Mouse (Mus musculus) CD4-positive, CD25-positive, alpha-beta regulatory T cell, adult 2 months (primary cell): ENCODE data around the gene Gm20388.
A peak's percentile ranks its signal among the peaks of the same experiment; 100 is the strongest.
"Not testable (repeated sequence)": the region's sequence is repeated elsewhere in the genome, so short reads cannot be mapped to it uniquely, and the experiment has no call there.

Experiments used
- DNase-seq: peaks from one replicate; pipeline ENCODE4 v3.0.0-alpha.2; 2012; ENCODE audit warnings: low read depth, low spot score

The Gm20388 gene

GRCm38 (mm10) chr8:122610209-122610608, 2699.6 kb downstream of the Gm20388 start:
- DNase-seq: no peak

- DNase-seq: no peak
Measured at GRCm38 (mm10) chr8:122610612-122611277, 2700.1 kb downstream of the Gm20388 start.

GRCm38 (mm10) chr8:122611295-122612133, 2700.9 kb downstream of the Gm20388 start, which contains the start of the genes Galns and Trappc2l:
Gene Galns (minus strand): TSS chr8:122611463.
Gene Trappc2l (plus strand): TSS chr8:122611640.
- DNase-seq: peak; percentile 99

- no peak for DNase-seq
Measured at GRCm38 (mm10) chr8:122616181-122616905, 2705.7 kb downstream of the Gm20388 start.

GRCm38 (mm10) chr8:122617947-122618546, 2707.4 kb downstream of the Gm20388 start:
- DNase-seq: peak; percentile 89

GRCm38 (mm10) chr8:122618660-122619378, 2708.2 kb downstream of the Gm20388 start:
- no peak for DNase-seq

- DNase-seq: no peak
Measured at GRCm38 (mm10) chr8:122620446-122620845, 2709.8 kb downstream of the Gm20388 start.

- DNase-seq: no peak
Measured at GRCm38 (mm10) chr8:122622727-122623126, 2712.1 kb downstream of the Gm20388 start, which contains the start of gene Pabpn1l. Gene Pabpn1l (minus strand): TSS chr8:122622739.

- no peak for DNase-seq
Measured at GRCm38 (mm10) chr8:122623844-122624642, 2713.4 kb downstream of the Gm20388 start.

GRCm38 (mm10) chr8:122624653-122625052, 2714.0 kb downstream of the Gm20388 start:
- DNase-seq: no peak

- DNase-seq: no peak
Measured at GRCm38 (mm10) chr8:122625811-122626210, 2715.2 kb downstream of the Gm20388 start.

GRCm38 (mm10) chr8:122626896-122627295, 2716.3 kb downstream of the Gm20388 start:
- DNase-seq: no peak

GRCm38 (mm10) chr8:122629388-122629787, 2718.7 kb downstream of the Gm20388 start:
- DNase-seq: no peak

- DNase-seq: no peak
Measured at GRCm38 (mm10) chr8:122630696-122631095, 2720.1 kb downstream of the Gm20388 start.

- DNase-seq: not testable (repeated sequence)
Measured at GRCm38 (mm10) chr8:122632134-122632533, 2721.5 kb downstream of the Gm20388 start.

GRCm38 (mm10) chr8:122633205-122633604, 2722.6 kb downstream of the Gm20388 start:
- DNase-seq: no peak

- no peak for DNase-seq
Measured at GRCm38 (mm10) chr8:122635878-122636802, 2725.5 kb downstream of the Gm20388 start.

- no peak for DNase-seq
Measured at GRCm38 (mm10) chr8:122636803-122637175, 2726.1 kb downstream of the Gm20388 start.

- DNase-seq: no peak
Measured at GRCm38 (mm10) chr8:122637230-122637629, 2726.6 kb downstream of the Gm20388 start.
